ENCODE assay signal across 19 mouse cellular contexts in genomic region chr11:26585409-26586366, GRCm38 (mm10). TPM values are rescaled to one million over a fixed set of nuclear protein-coding genes. Genes with fewer than 3 reads are reported as not detected.
DNase-seq lines count a peak whose midpoint lies in the region; ATAC-seq and TF ChIP-seq lines count a peak whose summit lies in the region.
"Had no signal": no experiment of that assay in that cellular context is flagged by ENCODE, and none has a peak within 500 bp of the region (broad histone marks: within the 10 kb centered on the region; RNA-seq: fewer than 3 reads in every experiment).

No protein-coding gene starts in this region.

- H3K4me1 ChIP-seq in forebrain, embryonic 13.5 days, result peaks cover 8% of the 10 kb centered on the region; the same call in 1 of the 2 replicates
- no peaks in the 10 kb centered on the region for H3K4me1 ChIP-seq in forebrain, embryonic 11.5 days (replicated peaks; ENCODE audit: control insufficient read depth, insufficient read depth, low read length)
- peaks cover 3% of the 10 kb centered on the region; the same call in 1 of the 2 replicates for H3K4me1 ChIP-seq in liver, adult 2 months (ENCODE audit: control insufficient read depth, insufficient read depth, low read length)
- H3K4me1 ChIP-seq in liver, embryonic 12.5 days, result peaks cover 10% of the 10 kb centered on the region
- H3K4me1 ChIP-seq in neural tube, embryonic 15.5 days, result peaks cover 7% of the 10 kb centered on the region; the same call in 1 of the 2 replicates
- H3K4me1 ChIP-seq: limb, embryonic 12.5 days; lung, embryonic 15.5 days had no signal

- H3K9ac ChIP-seq in forebrain, embryonic 13.5 days, result no peak overlapping the region
- no peak overlapping the region for H3K9ac ChIP-seq in forebrain, embryonic 11.5 days (ENCODE audit: low read length)
- no peak overlapping the region for H3K9ac ChIP-seq in liver, adult 2 months (ENCODE audit: low read depth, low read length)
- no peak overlapping the region for H3K9ac ChIP-seq in liver, embryonic 12.5 days
- H3K9ac ChIP-seq in neural tube, embryonic 15.5 days (replicated peaks), result no peak overlapping the region
- H3K9ac ChIP-seq: limb, embryonic 12.5 days; lung, embryonic 15.5 days had no signal

- H3K27me3 ChIP-seq in forebrain, embryonic 13.5 days, result no peaks in the 10 kb centered on the region
- H3K27me3 ChIP-seq in forebrain, embryonic 11.5 days (ENCODE audit: control insufficient read depth, insufficient read depth, low read length), result no peaks in the 10 kb centered on the region
- H3K27me3 ChIP-seq in liver, adult 2 months (ENCODE audit: control insufficient read depth, insufficient read depth, low read length), result no peaks in the 10 kb centered on the region
- H3K27me3 ChIP-seq in liver, embryonic 12.5 days (replicated peaks), result no peaks in the 10 kb centered on the region
- H3K27me3 ChIP-seq in neural tube, embryonic 15.5 days (replicated peaks), result no peaks in the 10 kb centered on the region
- H3K27me3 ChIP-seq: limb, embryonic 12.5 days; lung, embryonic 15.5 days had no signal

- peak; percentile 77 for ATAC-seq in forebrain, embryonic 13.5 days
- ATAC-seq in forebrain, embryonic 11.5 days (replicated peaks; ENCODE audit: low FRiP score), result no peak
- no peak for ATAC-seq in liver, embryonic 12.5 days
- ATAC-seq in common myeloid progenitor, adult 5-6 weeks (replicated peaks; ENCODE audit: low read depth, poor library complexity, severe bottlenecking), result peak; percentile 65
- peak; percentile 50; the same call in 1 of the 2 replicates for ATAC-seq in neural tube, embryonic 15.5 days (ENCODE audit: low FRiP score)
- ATAC-seq in CD4-positive, CD25-positive, alpha-beta regulatory T cell, adult 4 months, result no peak

- 66% methylated on average over 17 of the region's 17 CpGs for WGBS in forebrain, embryonic 13.5 days
- WGBS in forebrain, embryonic 11.5 days, result 86% methylated on average over 17 of the region's 17 CpGs
- 92% methylated on average over 17 of the region's 17 CpGs for WGBS in liver, adult 2 months
- WGBS in liver, embryonic 12.5 days (ENCODE audit: insufficient replicate concordance), result 84% methylated on average over 17 of the region's 17 CpGs
- 53% methylated on average over 17 of the region's 17 CpGs for WGBS in neural tube, embryonic 15.5 days

- H3K4me2 ChIP-seq in forebrain, embryonic 13.5 days, result no peak overlapping the region
- H3K4me2 ChIP-seq in forebrain, embryonic 11.5 days (ENCODE audit: low read depth, low read length, severe bottlenecking), result no peak overlapping the region
- no peak overlapping the region for H3K4me2 ChIP-seq in liver, embryonic 12.5 days
- H3K4me2 ChIP-seq in neural tube, embryonic 15.5 days, result 0 out of 2 replicates have a peak overlapping the region, but pooled peaks have one; percentile 7
- H3K4me2 ChIP-seq: limb, embryonic 12.5 days; lung, embryonic 15.5 days; midbrain, embryonic 11.5 days had no signal

- no peak for DNase-seq in forebrain, embryonic 11.5 days (ENCODE audit: low spot score)
- DNase-seq in liver, adult 2 months (ENCODE audit: extremely low read depth, low read depth, low spot score), result peak; percentile 11
- DNase-seq in retina, postnatal 1 day, result no peak
- DNase-seq: adrenal gland, adult 8-10 months; heart, postnatal 10 days; thymus, postnatal 36 days had no signal

- no peaks in the 10 kb centered on the region for H3K36me3 ChIP-seq in forebrain, embryonic 13.5 days (ENCODE audit: poor library complexity, severe bottlenecking)
- H3K36me3 ChIP-seq in forebrain, embryonic 11.5 days (ENCODE audit: control insufficient read depth, insufficient read depth, low read length), result no peaks in the 10 kb centered on the region
- H3K36me3 ChIP-seq in liver, adult 2 months (ENCODE audit: control insufficient read depth, insufficient read depth, low read length), result peaks cover 5% of the 10 kb centered on the region; the same call in 1 of the 2 replicates
- H3K36me3 ChIP-seq in liver, embryonic 12.5 days, result peaks cover 42% of the 10 kb centered on the region
- H3K36me3 ChIP-seq in neural tube, embryonic 15.5 days, result no peaks in the 10 kb centered on the region
- H3K36me3 ChIP-seq: limb, embryonic 12.5 days; lung, embryonic 15.5 days had no signal

- H3K4me3 ChIP-seq in forebrain, embryonic 13.5 days, result no peak overlapping the region
- H3K4me3 ChIP-seq in forebrain, embryonic 11.5 days (ENCODE audit: low read depth, low read length), result no peak overlapping the region
- H3K4me3 ChIP-seq in liver, adult 2 months (ENCODE audit: insufficient read depth, low read depth, low read length), result no peak overlapping the region
- H3K4me3 ChIP-seq in liver, embryonic 12.5 days, result no peak overlapping the region
- H3K4me3 ChIP-seq in neural tube, embryonic 15.5 days (replicated peaks), result no peak overlapping the region
- H3K4me3 ChIP-seq: left cerebral cortex, adult 2 months; limb, embryonic 12.5 days; lung, embryonic 15.5 days had no signal

- H3K27ac ChIP-seq in forebrain, embryonic 13.5 days, result peak overlapping the region; percentile 69
- no peak overlapping the region for H3K27ac ChIP-seq in forebrain, embryonic 11.5 days (ENCODE audit: low read depth, low read length)
- H3K27ac ChIP-seq in liver, adult 2 months (replicated peaks; ENCODE audit: insufficient read depth, low read depth, low read length), result no peak overlapping the region
- no peak overlapping the region for H3K27ac ChIP-seq in liver, embryonic 12.5 days
- H3K27ac ChIP-seq in neural tube, embryonic 15.5 days (replicated peaks), result no peak overlapping the region
- H3K27ac ChIP-seq: left cerebral cortex, adult 2 months; limb, embryonic 12.5 days; lung, embryonic 15.5 days had no signal

- no peaks in the 10 kb centered on the region for H3K9me3 ChIP-seq in forebrain, embryonic 13.5 days (replicated peaks)
- H3K9me3 ChIP-seq in forebrain, embryonic 11.5 days (ENCODE audit: control insufficient read depth, low read length), result no peaks in the 10 kb centered on the region
- H3K9me3 ChIP-seq in liver, embryonic 12.5 days (replicated peaks), result no peaks in the 10 kb centered on the region
- H3K9me3 ChIP-seq in neural tube, embryonic 15.5 days (replicated peaks), result no peaks in the 10 kb centered on the region
- H3K9me3 ChIP-seq: G1E; limb, embryonic 12.5 days; lung, embryonic 15.5 days had no signal

- no peaks in the 10 kb centered on the region for H3K79me2 ChIP-seq in liver, adult 2 months (ENCODE audit: control insufficient read depth, insufficient read depth, low read length)

- no peak for TF ChIP-seq CTCF in liver, adult 2 months (IDR thresholded peaks at IDR 0.05; ENCODE audit: low read depth, low read length)

- no peak for TF ChIP-seq POLR2A in liver, adult 2 months (IDR thresholded peaks at IDR 0.05; ENCODE audit: extremely low read depth, insufficient read depth, low read length)

RNA-seq across cellular contexts. Expression of gene Gm6899, which starts 7.4 kb away (rescaled TPM):
- not detected in 2 replicates for polyA plus RNA-seq in forebrain, embryonic 13.5 days (2015; fragmentation: Nextera tagmentation; extraction: Ambion mirVana)
- polyA plus RNA-seq in forebrain, embryonic 11.5 days (2014; fragmentation: Nextera tagmentation; extraction: Ambion mirVana), result not detected in 2 replicates
- total RNA-seq in liver, adult 2 months (2014; rRNA removed), result not detected in 2 replicates
- polyA plus RNA-seq in liver, adult 2 months (2012; rRNA removed), result not detected in 2 replicates
- 0.25 TPM in 1 of 2 replicates, not detected in the other for polyA plus RNA-seq in liver, embryonic 12.5 days (2016; fragmentation: Nextera tagmentation; extraction: Ambion mirVana)
- total RNA-seq in common myeloid progenitor, adult 5-6 weeks (2017), result not detected in 2 replicates
- not detected in 2 replicates for polyA plus RNA-seq in neural tube, embryonic 15.5 days (2015; fragmentation: Nextera tagmentation; extraction: Ambion mirVana)
- polyA plus RNA-seq in CD4-positive, CD25-positive, alpha-beta regulatory T cell, adult 4 months (2017; shearing (Covaris generic)), result not detected
- total RNA-seq: adrenal gland, adult 8-10 months; G1E; heart, adult 18-20 months; heart, postnatal 10 days; left cerebral cortex, adult 2 months had no signal
- polyA plus RNA-seq: embryonic facial prominence, embryonic 14.5 days; frontal cortex, adult 2 months; G1E; limb, embryonic 12.5 days; lung, embryonic 15.5 days; midbrain, embryonic 11.5 days had no signal

RNA-seq across cellular contexts. Expression of gene Vrk2, which starts 8.1 kb away (rescaled TPM):
- polyA plus RNA-seq in forebrain, embryonic 13.5 days (2015; fragmentation: Nextera tagmentation; extraction: Ambion mirVana), result 11.7 and 12.0 TPM in 2 replicates
- polyA plus RNA-seq in forebrain, embryonic 11.5 days (2014; fragmentation: Nextera tagmentation; extraction: Ambion mirVana), result 20.8 and 23.6 TPM in 2 replicates
- 5.3 and 6.3 TPM in 2 replicates for total RNA-seq in liver, adult 2 months (2014; rRNA removed)
- polyA plus RNA-seq in liver, adult 2 months (2012; rRNA removed), result 1.2 and 1.3 TPM in 2 replicates
- 26.5 and 26.7 TPM in 2 replicates for polyA plus RNA-seq in liver, embryonic 12.5 days (2016; fragmentation: Nextera tagmentation; extraction: Ambion mirVana)
- 46.4 and 52.0 TPM in 2 replicates for total RNA-seq in common myeloid progenitor, adult 5-6 weeks (2017)
- polyA plus RNA-seq in neural tube, embryonic 15.5 days (2015; fragmentation: Nextera tagmentation; extraction: Ambion mirVana), result 2.6 and 8.0 TPM in 2 replicates
- polyA plus RNA-seq in CD4-positive, CD25-positive, alpha-beta regulatory T cell, adult 4 months (2017; shearing (Covaris generic)), result 10 to 100 TPM; 48.1 to 52.4 TPM

Comparison
In these comparisons a context has a peak if more than half of its experiments do, and no peak if none do; other contexts are left out.
1. ATAC-seq: peak in forebrain, embryonic 13.5 days (single experiment), common myeloid progenitor, adult 5-6 weeks (single experiment) and neural tube, embryonic 15.5 days (single experiment); none in forebrain, embryonic 11.5 days (single experiment), liver, embryonic 12.5 days (single experiment) and CD4-positive, CD25-positive, alpha-beta regulatory T cell, adult 4 months (single experiment).